Mouse (Mus musculus) intestine, embryonic 14.5 days (tissue): Measurements from ENCODE around the gene Myo5c. TPM values are rescaled to one million over a fixed set of nuclear protein-coding genes. Genes with fewer than 3 reads are reported as not detected.

Experiments
- ATAC-seq: fragments of 200-750 bp; cut with Nextera tagmentation; replicated peaks from 2 replicates; pipeline ENCODE4 v1.8.0; 2017; ENCODE audit warnings: low read depth, moderate number of reproducible peaks, moderate TSS enrichment, moderate library complexity; ENCODE audit not compliant: low FRiP score, low TSS enrichment
- DNase-seq: peaks from one replicate; pipeline ENCODE4 v3.0.0-alpha.2; 2018; ENCODE audit warnings: low spot score
- H3K27ac ChIP-seq: fragments of 300-500 bp; sonication (generic); 2 replicates; pipeline ENCODE4 v1.5.1; 2014; ENCODE audit warnings: low read depth, mild to moderate bottlenecking, control low read depth
- H3K27me3 ChIP-seq: fragments of 300-500 bp; sonication (generic); replicated peaks from 2 replicates; pipeline ENCODE4 v1.6.1; 2014; ENCODE audit warnings: low read length, control low read depth; ENCODE audit not compliant: control insufficient read depth, insufficient read depth
- H3K36me3 ChIP-seq: fragments of 300-500 bp; sonication (generic); 2 replicates; pipeline ENCODE4 v1.6.1; 2014; ENCODE audit warnings: low read length, control low read depth; ENCODE audit not compliant: control insufficient read depth, insufficient read depth
- H3K4me1 ChIP-seq: fragments of 300-500 bp; sonication (generic); replicated peaks from 2 replicates; pipeline ENCODE4 v1.6.1; 2014; ENCODE audit warnings: low read length, control low read depth, mixed read lengths; ENCODE audit not compliant: control insufficient read depth, insufficient read depth
- H3K4me2 ChIP-seq: fragments of 300-500 bp; sonication (generic); 2 replicates; pipeline ENCODE4 v1.6.1; 2014; ENCODE audit warnings: low read length
- H3K4me3 ChIP-seq: fragments of 300-500 bp; sonication (generic); 2 replicates; pipeline ENCODE4 v1.5.1; 2014; ENCODE audit warnings: low read depth, low read length, control low read depth, mixed read lengths
- H3K9ac ChIP-seq: fragments of 300-500 bp; sonication (generic); 2 replicates; pipeline ENCODE4 v1.6.1; 2014; ENCODE audit warnings: mild to moderate bottlenecking, low read length
- H3K9me3 ChIP-seq: fragments of 300-500 bp; sonication (generic); 2 replicates; pipeline ENCODE4 v1.6.1; 2016; ENCODE audit warnings: low read length, control low read depth; ENCODE audit not compliant: control insufficient read depth
- WGBS: fragments of 180-500 bp; shearing (Covaris S2); extraction: QIAGEN DNeasy Blood & Tissue Kit; methylation state at CpG from one replicate; pipeline ENCODE4 v1.1.7; 2014; 5-methylcytosine and 5-hydroxymethylcytosine counted together
- polyA plus RNA-seq: library from polyadenylated mRNA; unstranded; fragments of >200 nt; fragmentation: Nextera tagmentation; extraction: Ambion mirVana; gene quantifications from 2 replicates; pipeline ENCODE4 v1.2.1, GENCODE M21; 2014

Gene Myo5c
- polyA plus RNA-seq, 1 experiment from 2014 or later = 6.5 TPM

DNA sequence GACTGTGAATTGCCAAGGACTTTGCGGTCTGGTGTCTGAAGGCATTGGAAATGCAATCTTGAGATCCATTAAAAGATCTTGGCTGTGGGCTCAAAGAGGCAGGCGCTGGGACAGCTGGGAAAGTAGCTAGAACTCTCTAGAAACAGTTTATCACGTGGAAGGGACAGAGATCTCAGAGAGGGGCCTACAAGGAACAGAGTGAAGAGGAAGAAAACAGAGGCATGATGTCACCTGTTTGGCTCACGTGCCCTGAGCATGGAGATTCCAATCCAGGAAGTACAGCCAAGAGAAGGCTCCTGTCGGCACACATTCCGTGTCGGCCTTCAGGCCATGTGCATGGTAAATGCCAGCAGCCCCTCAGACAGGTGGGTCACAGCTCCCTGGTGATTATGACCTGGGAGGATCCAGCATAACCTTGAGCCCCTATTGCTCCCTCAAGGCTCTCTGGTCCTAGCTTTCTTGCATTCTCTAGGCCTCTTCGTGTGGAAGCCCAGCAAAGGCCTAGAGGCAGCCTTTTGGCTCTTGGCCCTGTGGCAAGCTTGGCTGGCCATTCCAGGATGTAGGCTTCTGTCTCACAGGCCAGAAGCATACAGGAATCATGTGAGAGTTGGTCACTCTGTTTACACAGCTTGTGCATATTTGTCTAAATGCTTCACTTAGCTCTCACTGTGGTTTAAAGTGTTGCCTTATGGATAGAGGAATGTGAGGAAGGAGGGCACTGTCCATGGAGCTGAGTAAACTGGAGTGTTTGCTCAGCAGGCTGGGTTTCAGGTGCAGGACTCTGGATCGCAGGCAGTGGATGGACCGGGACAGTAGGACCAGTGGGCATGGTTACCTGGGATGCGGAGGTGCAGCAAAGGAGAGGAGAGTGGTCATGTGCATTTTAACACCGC, 4.8 kb downstream of the Myo5c start:
- DNase-seq (no peak), ATAC-seq (0 out of 2 replicates have a peak, but pooled peaks have one; percentile 14)
- Histone ChIP-seq H3K27ac (no peak overlapping the region; the same call in 1 of the 2 replicates), H3K36me3 (no peaks in the 10 kb centered on the region), H3K4me3 (no peak overlapping the region), H3K4me1 (0 out of 2 replicates have a peak, but pooled peaks cover 9% of the 10 kb centered on the region), H3K9me3 (no peaks in the 10 kb centered on the region), H3K4me2 (no peak overlapping the region), H3K9ac (no peak overlapping the region), H3K27me3 (peaks cover 14% of the 10 kb centered on the region)
- WGBS = 77% methylated on average over 12 of the region's 12 CpGs

DNA sequence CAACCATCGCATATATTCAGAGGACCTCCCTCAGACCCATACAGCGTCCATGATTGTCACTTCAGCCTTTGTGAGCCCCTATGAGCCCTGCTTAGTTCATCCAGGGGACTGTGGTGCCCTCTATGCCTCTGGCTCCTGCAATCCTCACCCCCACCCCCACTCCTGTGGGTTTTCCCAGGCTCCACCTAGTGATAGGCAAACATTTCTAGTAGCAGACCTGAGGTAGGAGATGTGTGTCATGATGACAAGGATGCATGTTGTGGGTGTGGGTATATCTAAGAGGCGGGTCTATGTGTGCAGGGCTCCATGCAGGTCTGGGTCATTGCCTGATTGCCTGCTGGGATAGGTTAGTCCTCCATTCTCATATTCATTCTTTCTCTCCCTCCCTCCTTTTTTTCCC, 6.4 kb downstream of the Myo5c start:
- 76% methylated on average over 3 of the region's 3 CpGs for WGBS
- ATAC-seq (no peak), DNase-seq (no peak)
- Histone ChIP-seq H3K27me3 (peaks cover 4% of the 10 kb centered on the region; the same call in 1 of the 2 replicates), H3K4me2 (no peak overlapping the region), H3K4me3 (no peak overlapping the region), H3K27ac (no peak overlapping the region), H3K9me3 (no peaks in the 10 kb centered on the region), H3K36me3 (no peaks in the 10 kb centered on the region), H3K4me1 (0 out of 2 replicates have a peak, but pooled peaks cover 4% of the 10 kb centered on the region), H3K9ac (no peak overlapping the region)

DNA sequence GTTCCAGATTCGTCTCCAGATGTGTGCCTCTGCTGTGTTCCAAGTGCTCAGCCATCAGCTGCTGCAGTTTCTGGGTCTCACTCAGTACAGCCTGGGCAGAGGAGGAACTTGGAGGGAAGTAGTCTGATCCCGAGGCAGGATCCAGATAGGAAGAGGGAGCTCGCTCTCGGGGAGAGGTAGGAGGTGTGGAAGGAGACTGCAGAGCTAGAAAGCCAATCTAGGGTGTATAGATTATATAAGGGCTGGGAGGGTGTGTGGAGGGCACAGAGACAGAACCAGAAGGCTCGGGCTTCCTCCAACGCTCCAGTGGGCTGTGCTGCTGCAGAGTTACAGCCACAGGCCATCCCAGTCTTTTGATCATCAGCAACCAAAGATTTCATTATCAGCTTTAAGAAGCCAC, 11.2 kb downstream of the Myo5c start:
- H3K36me3 ChIP-seq = no peaks in the 10 kb centered on the region
- no peaks in the 10 kb centered on the region for H3K27me3 ChIP-seq
- no peak overlapping the region for H3K27ac ChIP-seq
- H3K9me3 ChIP-seq = no peaks in the 10 kb centered on the region
- ATAC-seq (no peak), DNase-seq (no peak)
- no peaks in the 10 kb centered on the region for H3K4me1 ChIP-seq
- no peak overlapping the region for H3K4me2 ChIP-seq
- H3K4me3 ChIP-seq = no peak overlapping the region
- no peak overlapping the region for H3K9ac ChIP-seq
- WGBS = 70% methylated on average over 6 of the region's 6 CpGs

DNA sequence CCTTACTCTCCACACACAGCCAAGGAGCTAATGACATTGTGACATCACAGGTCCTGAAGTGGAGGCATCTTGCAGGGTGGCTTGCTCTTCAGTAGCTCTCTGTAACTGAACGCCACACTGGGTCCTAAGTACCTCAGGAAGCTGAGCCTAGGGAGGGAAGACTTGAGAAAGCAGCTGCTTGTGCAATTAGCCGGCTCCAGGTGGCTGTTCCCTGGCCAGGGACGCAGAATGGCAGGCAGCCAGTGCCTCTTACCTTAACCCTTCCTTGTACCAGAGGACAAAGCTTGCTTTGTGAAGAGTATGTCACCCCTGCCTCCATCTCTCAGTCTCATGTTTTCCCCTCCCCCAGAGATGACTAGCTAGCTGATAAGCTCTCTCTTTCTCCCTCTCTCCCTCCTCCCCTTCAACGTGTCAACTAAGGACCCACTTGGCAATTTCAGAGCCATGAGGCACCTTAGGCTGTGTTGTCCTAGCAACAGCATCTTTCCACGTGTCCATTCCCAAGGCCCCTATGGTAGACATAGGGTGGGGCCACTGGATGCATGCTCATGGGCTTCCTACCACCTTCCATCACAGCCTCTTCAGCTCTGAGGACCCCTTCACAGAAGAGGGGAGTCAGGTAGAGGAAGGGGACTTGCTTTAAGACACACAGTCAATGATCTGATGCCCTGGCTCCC, 12.0 kb downstream of the Myo5c start:
- ATAC-seq = no peak; the same call in 1 of the 2 replicates
- no peak overlapping the region for H3K27ac ChIP-seq
- no peak overlapping the region for H3K4me3 ChIP-seq
- H3K27me3 ChIP-seq = no peaks in the 10 kb centered on the region
- no peak for DNase-seq
- H3K4me2 ChIP-seq = no peak overlapping the region
- H3K9ac ChIP-seq = no peak overlapping the region
- no peaks in the 10 kb centered on the region for H3K36me3 ChIP-seq
- H3K9me3 ChIP-seq = no peaks in the 10 kb centered on the region
- H3K4me1 ChIP-seq = no peaks in the 10 kb centered on the region
- 22% methylated on average over 5 of the region's 5 CpGs for WGBS

DNA sequence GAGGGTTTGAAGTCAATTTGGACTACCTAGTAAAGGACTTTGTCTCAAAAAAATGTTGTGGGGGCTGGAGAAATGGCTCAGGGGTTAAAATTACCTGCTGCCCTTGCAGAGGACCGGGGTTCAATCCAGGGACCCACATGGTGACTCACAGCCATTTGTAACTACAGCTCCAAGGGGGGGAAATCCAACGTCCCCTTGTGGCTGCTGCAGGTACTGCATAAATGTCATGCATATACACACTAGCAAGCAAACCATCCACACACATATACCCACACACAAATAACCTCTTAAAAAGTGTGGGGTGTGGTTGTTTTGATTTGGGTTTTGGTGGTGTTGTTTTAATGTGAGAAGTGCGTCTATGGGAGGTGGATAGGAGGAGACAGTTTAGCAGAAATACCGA, 12.7 kb downstream of the Myo5c start:
- Histone ChIP-seq H3K36me3 (no peaks in the 10 kb centered on the region), H3K9ac (no peak overlapping the region), H3K4me3 (no peak overlapping the region), H3K27me3 (no peaks in the 10 kb centered on the region), H3K27ac (no peak overlapping the region), H3K4me2 (no peak overlapping the region), H3K9me3 (no peaks in the 10 kb centered on the region), H3K4me1 (no peaks in the 10 kb centered on the region)
- 58% methylated on average over 4 of the region's 4 CpGs for WGBS
- ATAC-seq (no peak), DNase-seq (no peak)

DNA sequence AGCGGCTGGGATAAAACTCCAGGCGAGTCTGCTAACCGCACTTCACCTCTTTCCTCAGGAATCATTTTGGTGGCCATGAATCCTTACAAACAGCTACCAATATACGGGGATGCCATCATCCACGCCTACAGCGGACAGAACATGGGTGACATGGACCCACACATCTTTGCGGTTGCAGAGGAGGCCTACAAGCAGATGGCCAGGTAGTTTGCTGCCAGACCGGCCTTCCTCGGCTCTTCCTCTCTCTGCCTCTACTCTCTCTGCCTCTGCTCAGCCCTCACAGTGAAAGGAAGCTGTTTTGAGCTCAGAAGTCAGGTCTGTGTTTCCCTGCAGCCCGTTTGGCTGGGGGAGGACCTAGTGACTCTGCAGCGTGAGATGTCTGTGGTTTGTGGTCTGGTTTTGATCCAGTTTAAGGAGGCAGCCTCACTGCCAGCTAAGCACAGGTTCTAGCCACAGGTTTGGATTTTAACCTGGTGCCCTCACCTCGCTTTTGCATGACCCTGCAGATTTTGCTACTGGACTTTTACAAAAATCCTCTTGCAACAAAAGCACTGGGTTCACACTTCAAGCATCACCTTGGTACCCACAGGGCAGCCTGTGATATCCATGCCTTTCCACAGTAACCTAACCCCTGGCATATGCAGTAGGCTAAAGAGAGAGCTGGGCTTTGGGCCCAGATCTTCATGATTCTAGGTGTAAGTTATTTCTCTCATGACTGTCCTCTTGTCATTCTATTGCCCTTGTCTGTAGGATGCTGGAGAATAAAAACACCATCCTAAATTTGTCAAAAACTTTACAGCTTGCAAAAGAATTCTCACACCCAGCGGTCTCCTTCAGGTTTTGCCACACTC, 14.5 kb downstream of the Myo5c start:
- H3K36me3 ChIP-seq = no peaks in the 10 kb centered on the region
- no peak for ATAC-seq
- no peaks in the 10 kb centered on the region for H3K27me3 ChIP-seq
- DNase-seq = no peak
- WGBS = 83% methylated on average over 13 of the region's 13 CpGs
- no peak overlapping the region for H3K4me2 ChIP-seq
- no peak overlapping the region for H3K9ac ChIP-seq
- H3K4me1 ChIP-seq = no peaks in the 10 kb centered on the region
- H3K27ac ChIP-seq = no peak overlapping the region
- no peak overlapping the region for H3K4me3 ChIP-seq
- no peaks in the 10 kb centered on the region for H3K9me3 ChIP-seq

DNA sequence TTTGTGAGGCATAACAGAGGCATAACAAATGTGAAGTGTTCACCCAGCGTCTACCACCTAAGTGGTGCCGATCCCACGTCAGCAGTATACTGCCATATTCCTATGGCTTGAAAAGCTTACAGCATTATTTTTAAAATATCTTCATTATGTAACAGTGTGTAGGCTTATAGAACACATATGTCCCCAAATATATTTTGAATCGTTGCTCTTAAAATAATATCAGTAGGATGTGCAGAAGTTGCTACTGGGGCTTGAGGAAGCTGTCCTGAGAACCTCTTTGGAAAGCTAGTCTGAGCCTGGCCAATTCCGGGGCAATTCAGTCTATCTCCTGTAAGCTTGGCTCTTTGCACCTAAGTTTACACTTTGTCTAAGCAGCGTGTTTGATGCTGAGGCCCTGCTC, 16.1 kb downstream of the Myo5c start:
- Histone ChIP-seq H3K9ac (no peak overlapping the region), H3K4me2 (no peak overlapping the region), H3K36me3 (no peaks in the 10 kb centered on the region), H3K27me3 (no peaks in the 10 kb centered on the region), H3K9me3 (no peaks in the 10 kb centered on the region), H3K27ac (no peak overlapping the region), H3K4me1 (no peaks in the 10 kb centered on the region), H3K4me3 (no peak overlapping the region)
- ATAC-seq (no peak), DNase-seq (no peak)
- WGBS = 78% methylated on average over 6 of the region's 6 CpGs

DNA sequence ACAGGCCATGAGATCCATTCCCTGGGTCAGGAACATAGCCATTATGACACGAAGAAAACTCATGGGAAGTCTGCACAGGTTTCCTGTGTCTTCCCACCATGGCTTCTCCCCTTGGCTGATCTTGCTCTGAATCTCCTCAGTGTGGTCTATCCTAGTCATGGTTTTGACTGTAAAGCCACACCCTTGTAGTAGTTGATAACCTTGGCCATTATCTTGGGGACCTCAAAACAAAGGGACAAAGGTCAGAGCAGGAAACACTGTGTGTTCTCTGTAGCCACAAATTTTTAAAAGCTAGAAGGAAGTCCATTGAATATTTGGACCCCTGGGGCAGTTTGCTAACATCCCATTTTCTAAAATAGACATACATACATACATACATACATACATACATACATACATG, 16.5 kb downstream of the Myo5c start:
- Histone ChIP-seq H3K4me3 (no peak overlapping the region), H3K9me3 (no peaks in the 10 kb centered on the region), H3K4me1 (no peaks in the 10 kb centered on the region), H3K36me3 (no peaks in the 10 kb centered on the region), H3K27ac (no peak overlapping the region), H3K9ac (no peak overlapping the region), H3K27me3 (no peaks in the 10 kb centered on the region), H3K4me2 (no peak overlapping the region)
- WGBS = 90% methylated on average over 1 of the region's 1 CpGs
- DNase-seq (no peak), ATAC-seq (no peak)
